Mouse (Mus musculus): Measurements from ENCODE around the gene Hils1.

DNA sequence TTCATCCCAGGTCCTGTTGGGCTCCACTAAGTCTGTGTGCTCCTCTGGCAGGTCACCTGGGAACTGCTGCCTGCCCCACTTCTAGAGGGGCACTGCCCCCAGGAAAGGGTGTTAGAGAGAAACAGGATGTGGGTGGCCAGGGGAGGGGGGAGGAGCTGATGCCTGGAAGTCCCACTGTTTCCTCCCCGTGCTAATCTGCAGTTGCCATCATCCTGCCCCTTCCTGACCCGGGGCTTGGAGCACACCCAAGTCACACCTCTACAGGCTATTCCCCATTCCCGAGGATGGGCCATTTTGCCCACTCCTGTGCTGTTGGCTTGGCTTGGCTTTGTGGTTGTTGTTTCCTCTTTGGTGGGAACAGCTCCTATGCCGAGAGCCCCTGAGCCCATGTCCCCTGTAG lies 33.2 kb downstream of the Hils1 start:
- TF ChIP-seq POLR2A (IDR thresholded peaks at IDR 0.05; ENCODE audit: insufficient read depth, low read depth, low read length) = peak; percentile 35; the same call in 1 of the 2 replicates
- no peak for TF ChIP-seq CTCF (IDR thresholded peaks at IDR 0.05)

Measured in heart, adult 2 months (tissue).